Mouse (Mus musculus): ENCODE measurements around the gene Camta1. TPM values are rescaled to one million over a fixed set of nuclear protein-coding genes. Genes with fewer than 3 reads are reported as not detected.

Camta1 gene
- total RNA-seq, 2 experiments from 2014 or later = 91.0 to 104 TPM

GRCm38 (mm10) chr4:150979455-150979854, 882.2 kb downstream of the Camta1 start:
- DNase-seq = no peak

- no peak for DNase-seq
These were observed 883.3 kb downstream of the Camta1 start for GRCm38 (mm10) chr4:150978156-150978910.

GRCm38 (mm10) chr4:150975145-150975544, 886.5 kb downstream of the Camta1 start:
- no peak for DNase-seq

- DNase-seq = no peak
These were observed 888.4 kb downstream of the Camta1 start for GRCm38 (mm10) chr4:150973264-150973663.

GRCm38 (mm10) chr4:150968956-150969355, 892.7 kb downstream of the Camta1 start:
- no peak for DNase-seq

GRCm38 (mm10) chr4:150966556-150966955, 895.1 kb downstream of the Camta1 start:
- no peak for DNase-seq

GRCm38 (mm10) chr4:150965555-150965951, 896.1 kb downstream of the Camta1 start:
- DNase-seq = no peak

- peak; percentile 41 for DNase-seq
These were observed 896.8 kb downstream of the Camta1 start for GRCm38 (mm10) chr4:150964635-150965554.

GRCm38 (mm10) chr4:150963711-150964110, 898.0 kb downstream of the Camta1 start:
- no peak for DNase-seq

- DNase-seq = no peak
These were observed 899.4 kb downstream of the Camta1 start for GRCm38 (mm10) chr4:150962231-150962630.

- DNase-seq = no peak
These were observed 903.1 kb downstream of the Camta1 start for GRCm38 (mm10) chr4:150958536-150958935.

GRCm38 (mm10) chr4:150957106-150957458, 904.6 kb downstream of the Camta1 start:
- no peak for DNase-seq

GRCm38 (mm10) chr4:150956369-150957105, 905.1 kb downstream of the Camta1 start:
- no peak for DNase-seq

GRCm38 (mm10) chr4:150950972-150951371, 910.7 kb downstream of the Camta1 start:
- no peak for DNase-seq

GRCm38 (mm10) chr4:150944707-150945106, 917.0 kb downstream of the Camta1 start:
- no peak for DNase-seq

- no peak for DNase-seq
These were observed 921.6 kb downstream of the Camta1 start for GRCm38 (mm10) chr4:150939991-150940651.

GRCm38 (mm10) chr4:150938063-150938452, 923.6 kb downstream of the Camta1 start:
- no peak for DNase-seq

- no peak for DNase-seq
These were observed 924.2 kb downstream of the Camta1 start for GRCm38 (mm10) chr4:150937293-150938062.

- no peak for DNase-seq
These were observed 928.2 kb downstream of the Camta1 start for GRCm38 (mm10) chr4:150933503-150933902.

- DNase-seq = no peak
These were observed 933.9 kb downstream of the Camta1 start for GRCm38 (mm10) chr4:150927789-150928188.

Data from gastrocnemius, postnatal 25 days (tissue).